Mouse (Mus musculus): ENCODE measurements at regions not wholly inside any gene's neighbourhood (a gene's known extent, or its start where the extent isn't known, plus 50 kb on each side); places are given as distances from the start of the nearest gene placed in this dataset.
A peak's percentile ranks its signal among the peaks of the same experiment; 100 is the strongest.

GRCm38 (mm10) chr3:156131598-156131997, 430.0 kb upstream of the Negr1 start:
- WGBS (ENCODE audit: insufficient replicate concordance): 27% methylated on average over 1 of the region's 1 CpGs
- DNase-seq (no peak), ATAC-seq (0 out of 2 replicates have a peak, but pooled peaks have one; percentile 27)
- no peaks in the 10 kb centered on the region for H3K36me3 ChIP-seq (replicated peaks; ENCODE audit: insufficient read depth, low read length)
- H3K9me3 ChIP-seq (ENCODE audit: low read length): no peaks in the 10 kb centered on the region
- no peaks in the 10 kb centered on the region for H3K27me3 ChIP-seq (ENCODE audit: insufficient read depth, low read length)
- no peak overlapping the region for H3K9ac ChIP-seq (replicated peaks)
- no peak for TF ChIP-seq CTCF (IDR thresholded peaks at IDR 0.05; ENCODE audit: low read depth)
- 0 out of 2 replicates have a peak, but pooled peaks have one; percentile 11 for TF ChIP-seq EP300 (IDR thresholded peaks at IDR 0.05; ENCODE audit: low read depth)
- H3K4me1 ChIP-seq (ENCODE audit: insufficient read depth): no peaks in the 10 kb centered on the region
- no peak overlapping the region for H3K4me2 ChIP-seq (ENCODE audit: low read depth, low read length)
- H3K27ac ChIP-seq (ENCODE audit: low read depth): no peak overlapping the region
- no peak overlapping the region for H3K4me3 ChIP-seq (ENCODE audit: low read depth, low read length)

- H3K4me3 ChIP-seq (ENCODE audit: low read depth, low read length): no peak overlapping the region
- H3K4me1 ChIP-seq (ENCODE audit: insufficient read depth): no peaks in the 10 kb centered on the region
- TF ChIP-seq CTCF (IDR thresholded peaks at IDR 0.05; ENCODE audit: low read depth): no peak
Observed at GRCm38 (mm10) chr3:156141355-156141754, 420.2 kb upstream of the Negr1 start.

GRCm38 (mm10) chr3:156149322-156149721, 412.3 kb upstream of the Negr1 start:
- no peaks in the 10 kb centered on the region for H3K27me3 ChIP-seq (ENCODE audit: insufficient read depth, low read length)
- no peak overlapping the region for H3K9ac ChIP-seq (replicated peaks)
- H3K4me1 ChIP-seq (ENCODE audit: insufficient read depth): no peaks in the 10 kb centered on the region
- DNase-seq (no peak), ATAC-seq (no peak)
- no peak overlapping the region for H3K4me3 ChIP-seq (ENCODE audit: low read depth, low read length)
- no peaks in the 10 kb centered on the region for H3K9me3 ChIP-seq (ENCODE audit: low read length)
- no peak for TF ChIP-seq CTCF (IDR thresholded peaks at IDR 0.05; ENCODE audit: low read depth)
- TF ChIP-seq EP300 (IDR thresholded peaks at IDR 0.05; ENCODE audit: low read depth): no peak
- no peaks in the 10 kb centered on the region for H3K36me3 ChIP-seq (replicated peaks; ENCODE audit: insufficient read depth, low read length)
- H3K4me2 ChIP-seq (ENCODE audit: low read depth, low read length): no peak overlapping the region
- no peak overlapping the region for H3K27ac ChIP-seq (ENCODE audit: low read depth)
- WGBS (ENCODE audit: insufficient replicate concordance): 81% methylated on average over 3 of the region's 3 CpGs

More at GRCm38 (mm10) chr3:156141355-156141754, 420.2 kb upstream of the Negr1 start:
- H3K9me3 ChIP-seq (ENCODE audit: low read length): no peaks in the 10 kb centered on the region
- 51% methylated on average over 5 of the region's 5 CpGs for WGBS (ENCODE audit: insufficient replicate concordance)
- ATAC-seq (no peak), DNase-seq (no peak)
- H3K27ac ChIP-seq (ENCODE audit: low read depth): no peak overlapping the region
- H3K9ac ChIP-seq (replicated peaks): no peak overlapping the region
- H3K36me3 ChIP-seq (replicated peaks; ENCODE audit: insufficient read depth, low read length): no peaks in the 10 kb centered on the region
- H3K27me3 ChIP-seq (ENCODE audit: insufficient read depth, low read length): no peaks in the 10 kb centered on the region
- no peak overlapping the region for H3K4me2 ChIP-seq (ENCODE audit: low read depth, low read length)

- no peak overlapping the region for H3K4me2 ChIP-seq (ENCODE audit: low read depth, low read length)
- H3K4me3 ChIP-seq (ENCODE audit: low read depth, low read length): no peak overlapping the region
- ATAC-seq (no peak), DNase-seq (no peak)
- H3K9ac ChIP-seq (replicated peaks): no peak overlapping the region
- no peaks in the 10 kb centered on the region for H3K9me3 ChIP-seq (ENCODE audit: low read length)
- H3K36me3 ChIP-seq (replicated peaks; ENCODE audit: insufficient read depth, low read length): no peaks in the 10 kb centered on the region
- H3K4me1 ChIP-seq (ENCODE audit: insufficient read depth): no peaks in the 10 kb centered on the region
- H3K27me3 ChIP-seq (ENCODE audit: insufficient read depth, low read length): no peaks in the 10 kb centered on the region
- TF ChIP-seq EP300 (IDR thresholded peaks at IDR 0.05; ENCODE audit: low read depth) (no peak), CTCF (IDR thresholded peaks at IDR 0.05; ENCODE audit: low read depth) (no peak)
- no peak overlapping the region for H3K27ac ChIP-seq (ENCODE audit: low read depth)
Observed at GRCm38 (mm10) chr3:156170076-156170475, 391.5 kb upstream of the Negr1 start.

GRCm38 (mm10) chr3:156198688-156199087, 362.9 kb upstream of the Negr1 start:
- ATAC-seq: no peak
- H3K4me1 ChIP-seq (ENCODE audit: insufficient read depth): no peaks in the 10 kb centered on the region
- TF ChIP-seq CTCF (IDR thresholded peaks at IDR 0.05; ENCODE audit: low read depth) (no peak), EP300 (IDR thresholded peaks at IDR 0.05; ENCODE audit: low read depth) (no peak)
- no peak overlapping the region for H3K4me2 ChIP-seq (ENCODE audit: low read depth, low read length)
- H3K9ac ChIP-seq (replicated peaks): no peak overlapping the region
- H3K27me3 ChIP-seq (ENCODE audit: insufficient read depth, low read length): no peaks in the 10 kb centered on the region
- H3K36me3 ChIP-seq (replicated peaks; ENCODE audit: insufficient read depth, low read length): no peaks in the 10 kb centered on the region
- H3K27ac ChIP-seq (ENCODE audit: low read depth): no peak overlapping the region
- H3K9me3 ChIP-seq (ENCODE audit: low read length): no peaks in the 10 kb centered on the region
- no peak for DNase-seq
- no peak overlapping the region for H3K4me3 ChIP-seq (ENCODE audit: low read depth, low read length)

- H3K9ac ChIP-seq (replicated peaks): no peak overlapping the region
- no peak overlapping the region for H3K4me2 ChIP-seq (ENCODE audit: low read depth, low read length)
- no peak for TF ChIP-seq CTCF (IDR thresholded peaks at IDR 0.05; ENCODE audit: low read depth)
- TF ChIP-seq EP300 (IDR thresholded peaks at IDR 0.05; ENCODE audit: low read depth): no peak
- no peak overlapping the region for H3K4me3 ChIP-seq (ENCODE audit: low read depth, low read length)
- ATAC-seq (no peak), DNase-seq (no peak)
- no peaks in the 10 kb centered on the region for H3K36me3 ChIP-seq (replicated peaks; ENCODE audit: insufficient read depth, low read length)
- H3K27me3 ChIP-seq (ENCODE audit: insufficient read depth, low read length): no peaks in the 10 kb centered on the region
- H3K9me3 ChIP-seq (ENCODE audit: low read length): no peaks in the 10 kb centered on the region
- H3K27ac ChIP-seq (ENCODE audit: low read depth): no peak overlapping the region
- H3K4me1 ChIP-seq (ENCODE audit: insufficient read depth): no peaks in the 10 kb centered on the region
Observed at GRCm38 (mm10) chr3:156199749-156200467, 361.7 kb upstream of the Negr1 start.

- H3K9ac ChIP-seq (replicated peaks): no peak overlapping the region
- no peak overlapping the region for H3K4me2 ChIP-seq (ENCODE audit: low read depth, low read length)
- H3K27ac ChIP-seq (ENCODE audit: low read depth): no peak overlapping the region
- H3K36me3 ChIP-seq (replicated peaks; ENCODE audit: insufficient read depth, low read length): no peaks in the 10 kb centered on the region
- DNase-seq: no peak
- no peak overlapping the region for H3K4me3 ChIP-seq (ENCODE audit: low read depth, low read length)
- WGBS (ENCODE audit: insufficient replicate concordance): 76% methylated on average over 3 of the region's 3 CpGs
- H3K27me3 ChIP-seq (ENCODE audit: insufficient read depth, low read length): no peaks in the 10 kb centered on the region
- no peak for TF ChIP-seq EP300 (IDR thresholded peaks at IDR 0.05; ENCODE audit: low read depth)
- TF ChIP-seq CTCF (IDR thresholded peaks at IDR 0.05; ENCODE audit: low read depth): no peak
- no peaks in the 10 kb centered on the region for H3K9me3 ChIP-seq (ENCODE audit: low read length)
- ATAC-seq: no peak
- no peaks in the 10 kb centered on the region for H3K4me1 ChIP-seq (ENCODE audit: insufficient read depth)
Observed at GRCm38 (mm10) chr3:156205246-156205645, 356.3 kb upstream of the Negr1 start.

Measured in liver, postnatal 0 days (tissue).